Mouse (Mus musculus) heart, adult 11 months (tissue): ENCODE results near the gene Foxn1.

Experiments
- DNase-seq: peaks from one replicate; pipeline ENCODE4 v3.0.0; 2022

The Foxn1 gene

DNA sequence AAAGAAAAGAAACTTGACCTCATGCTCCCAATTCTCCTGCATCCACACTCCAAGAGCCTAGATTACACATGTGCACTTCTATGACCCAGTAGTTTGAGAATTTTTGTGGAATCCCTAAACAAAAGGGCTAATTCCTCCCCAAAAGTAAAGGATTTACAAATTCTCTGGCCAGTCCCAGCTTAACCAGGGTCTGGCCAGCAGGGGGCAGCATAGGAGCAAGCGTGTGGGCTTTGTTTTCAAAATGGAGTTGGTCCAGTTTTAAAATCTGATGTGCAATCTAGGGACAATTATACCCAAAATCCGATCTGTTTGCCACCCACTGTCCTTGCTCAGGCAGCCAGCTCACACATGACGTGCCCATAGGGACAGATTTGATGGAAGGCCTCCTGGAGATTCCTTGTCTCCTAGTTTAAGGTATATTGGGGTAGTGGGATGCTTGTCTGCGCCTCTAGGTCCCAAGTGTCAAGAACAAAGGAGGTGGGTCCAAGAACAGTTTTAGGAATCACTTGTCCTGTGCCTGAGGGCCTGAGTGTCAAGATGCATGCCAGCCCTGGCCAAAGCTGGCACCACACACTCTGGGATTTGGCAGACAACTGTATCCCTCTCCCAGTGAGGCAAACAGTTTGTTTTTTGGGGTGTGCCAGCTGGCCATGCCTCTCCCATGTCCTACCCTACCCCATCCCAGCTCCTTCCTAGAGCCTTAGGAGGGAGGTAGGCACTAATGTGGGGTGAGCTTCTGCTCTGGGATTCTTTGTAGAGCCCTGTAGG is 30.7 kb downstream of the Foxn1 start:
- no peak for DNase-seq

DNA sequence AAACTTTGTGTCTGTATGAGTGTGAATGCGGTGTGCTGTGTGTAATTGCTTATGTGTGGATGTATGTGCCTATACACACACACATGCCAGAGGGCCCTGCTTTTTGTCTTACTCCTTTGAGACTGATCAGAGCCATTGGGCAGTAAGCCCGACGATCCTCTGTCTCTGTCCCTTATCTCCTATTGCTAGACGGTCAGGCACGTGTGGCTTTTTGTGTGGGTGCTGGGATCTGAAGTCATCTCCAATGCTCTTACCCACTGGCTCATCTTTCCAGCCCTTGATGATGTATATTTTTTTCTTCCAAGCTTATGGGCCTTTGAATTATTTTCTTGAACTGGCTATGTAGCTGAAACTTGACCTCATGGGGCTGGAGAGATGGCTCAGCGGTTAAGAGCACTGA is 31.5 kb downstream of the Foxn1 start:
- no peak for DNase-seq

GRCm38 (mm10) chr11:78353081-78353480 is 33.3 kb downstream of the Foxn1 start:
- no peak for DNase-seq

DNA sequence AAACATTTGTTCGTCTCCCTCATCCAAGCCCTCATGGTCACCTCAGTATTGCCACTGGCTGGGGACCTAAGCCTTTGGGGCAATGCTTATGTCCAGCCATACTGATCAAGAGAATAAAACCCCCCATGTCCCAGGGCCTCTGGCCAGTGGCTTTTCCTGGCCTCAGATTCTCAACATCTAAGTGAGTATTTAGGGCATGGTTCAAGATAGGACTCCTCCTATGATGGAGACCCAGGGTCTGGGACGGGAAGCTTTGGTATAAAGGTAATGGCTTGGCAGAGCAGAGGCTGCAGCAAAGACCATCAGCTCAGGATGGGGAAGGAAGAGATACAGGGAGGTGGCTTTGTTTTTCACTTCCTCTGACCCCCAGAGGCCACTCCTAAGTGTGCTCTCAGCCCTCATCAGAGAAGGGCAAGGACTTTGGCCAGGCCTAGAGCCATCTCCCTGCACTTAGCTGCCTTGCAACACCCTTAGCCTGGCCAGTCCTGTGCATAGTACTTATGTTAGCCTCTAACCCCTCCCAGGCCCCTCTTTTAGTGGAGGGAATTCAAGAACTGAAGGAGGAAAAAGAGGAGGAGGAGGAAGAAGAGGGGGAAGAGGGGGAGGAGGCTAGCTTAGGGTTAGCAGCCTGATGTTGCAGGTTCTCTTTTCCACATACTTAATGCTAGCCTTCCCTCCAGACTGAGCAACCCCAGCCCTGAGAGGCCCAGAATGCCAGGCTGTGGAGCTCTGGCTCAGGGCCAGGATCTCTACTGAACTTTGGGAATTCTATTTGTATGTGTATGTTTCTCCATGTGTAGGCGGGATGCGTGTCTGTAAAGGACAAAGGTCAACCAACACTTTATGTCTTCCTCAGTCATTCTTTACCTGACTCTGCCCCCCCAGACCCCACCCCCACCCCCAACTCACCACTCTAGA is 36.7 kb downstream of the Foxn1 start:
- DNase-seq = peak; percentile 94

GRCm38 (mm10) chr11:78348474-78348873 is 37.9 kb downstream of the Foxn1 start:
- peak; percentile 91 for DNase-seq

DNA sequence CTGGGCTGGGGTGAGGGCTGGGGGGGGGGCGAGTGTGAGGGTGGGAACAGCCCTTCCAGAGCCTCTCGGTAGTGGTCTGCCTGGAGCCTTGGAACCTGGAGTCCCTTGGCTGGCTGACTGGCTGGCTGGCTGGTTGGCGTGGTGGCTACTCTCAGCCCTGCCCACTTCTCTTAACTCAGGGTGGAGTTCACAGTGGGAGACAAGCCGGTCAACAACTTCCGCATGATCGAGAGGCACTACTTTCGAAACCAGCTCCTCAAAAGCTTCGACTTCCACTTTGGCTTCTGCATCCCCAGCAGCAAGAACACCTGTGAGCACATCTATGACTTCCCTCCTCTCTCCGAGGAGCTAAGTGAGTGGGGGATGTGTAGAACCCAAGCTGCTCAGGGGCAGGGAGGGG is 38.5 kb downstream of the Foxn1 start:
- DNase-seq = peak; percentile 96

DNA sequence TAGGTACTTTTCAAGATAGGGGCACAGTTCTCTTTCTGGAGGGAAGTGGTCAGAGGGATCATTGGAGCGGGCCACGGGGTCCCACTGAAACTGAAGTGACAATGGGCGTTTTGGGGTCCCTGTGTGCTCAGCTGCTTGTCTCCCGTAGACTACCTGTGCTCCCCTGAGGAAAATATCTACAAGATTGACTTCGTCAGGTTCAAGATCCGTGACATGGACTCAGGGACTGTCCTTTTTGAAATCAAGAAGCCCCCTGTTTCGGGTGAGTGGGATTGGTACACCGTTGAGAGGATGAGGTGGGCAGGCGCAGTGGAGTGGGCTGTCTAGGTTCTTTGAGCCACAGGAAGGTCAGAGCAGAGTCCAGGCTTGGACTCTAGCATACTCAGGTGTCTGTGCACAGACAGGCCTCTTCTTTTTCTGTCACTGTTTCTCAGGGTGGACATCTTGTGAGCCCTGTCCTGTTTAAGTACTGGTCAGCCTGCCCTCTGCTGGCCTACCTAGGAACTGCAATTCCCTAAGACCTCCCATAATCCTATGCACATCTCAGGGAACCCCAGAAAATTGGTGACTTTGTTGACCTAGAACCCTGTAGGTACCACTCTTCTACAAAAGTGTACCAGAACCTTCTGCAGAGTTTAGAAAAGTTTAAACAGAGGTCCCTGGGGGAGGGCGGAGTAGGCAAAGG is 39.1 kb downstream of the Foxn1 start:
- peak; percentile 96 for DNase-seq

DNA sequence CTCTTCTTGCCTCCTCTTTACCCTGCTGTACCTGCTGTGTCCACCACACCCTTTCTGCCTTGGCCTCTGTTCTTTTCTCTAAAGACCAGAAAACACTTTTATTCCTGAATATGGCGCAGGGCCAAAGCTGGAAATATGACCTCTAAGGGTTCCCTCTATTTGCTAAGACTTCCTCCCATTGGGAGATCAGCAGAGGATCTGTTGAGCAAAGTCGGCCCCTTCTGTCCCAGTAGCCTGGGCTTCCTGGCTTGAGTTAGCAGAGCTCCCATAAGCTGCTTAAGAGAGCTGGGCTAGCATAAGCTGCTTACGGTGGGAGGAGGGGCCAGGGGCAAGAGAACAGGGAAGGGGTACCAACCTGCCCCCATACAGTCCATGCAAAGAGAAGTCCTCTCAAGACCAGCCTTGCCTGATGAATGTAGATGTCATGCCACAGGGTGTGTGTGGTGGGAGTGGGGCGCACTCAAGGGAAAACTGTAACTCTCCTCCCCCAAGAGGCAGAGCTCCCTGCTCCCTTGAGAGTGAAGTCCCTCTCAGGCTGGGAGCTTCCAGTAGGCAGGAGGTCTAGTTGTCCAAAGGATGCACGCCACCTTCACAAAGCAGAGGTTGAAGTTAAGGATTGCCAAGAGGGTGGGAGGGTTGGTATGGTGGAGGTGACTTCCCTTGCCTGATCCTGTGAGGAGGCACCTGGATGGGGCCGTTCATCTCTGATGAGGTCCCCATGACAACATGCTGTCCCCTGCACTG is 39.9 kb downstream of the Foxn1 start:
- peak; percentile 93 for DNase-seq

- DNase-seq = peak; percentile 96
These were observed 40.6 kb downstream of the Foxn1 start for GRCm38 (mm10) chr11:78345801-78346200.

- peak; percentile 98 for DNase-seq
These were observed 41.3 kb downstream of the Foxn1 start for GRCm38 (mm10) chr11:78344890-78345715.

DNA sequence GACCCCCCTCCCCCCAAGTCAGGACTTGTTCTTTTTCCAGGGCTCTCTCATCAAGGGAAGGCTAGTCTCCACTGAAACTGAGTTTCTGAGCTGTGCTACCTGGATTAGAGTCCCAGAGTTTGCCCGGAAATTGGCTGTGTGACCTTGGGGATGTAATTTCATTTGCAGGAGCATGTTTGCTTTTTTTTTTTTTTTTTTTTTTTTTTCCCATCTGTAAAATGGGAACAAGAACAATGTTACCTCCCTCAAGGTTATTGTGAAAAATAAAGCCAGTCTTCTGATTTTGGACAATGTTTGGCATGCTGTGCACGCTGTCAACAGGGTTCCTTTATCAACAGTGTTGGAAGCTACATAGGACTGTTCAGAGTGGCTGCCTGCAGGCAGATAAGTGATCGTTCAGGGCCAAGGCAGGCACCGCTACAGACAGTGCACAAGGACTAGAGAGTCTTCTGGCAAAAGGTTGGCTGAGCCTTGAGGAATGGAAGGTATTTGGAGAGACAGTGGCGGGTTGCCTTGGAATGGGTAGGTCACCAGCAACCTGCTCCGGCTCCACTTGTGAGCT is 41.9 kb downstream of the Foxn1 start:
- no peak for DNase-seq

DNA sequence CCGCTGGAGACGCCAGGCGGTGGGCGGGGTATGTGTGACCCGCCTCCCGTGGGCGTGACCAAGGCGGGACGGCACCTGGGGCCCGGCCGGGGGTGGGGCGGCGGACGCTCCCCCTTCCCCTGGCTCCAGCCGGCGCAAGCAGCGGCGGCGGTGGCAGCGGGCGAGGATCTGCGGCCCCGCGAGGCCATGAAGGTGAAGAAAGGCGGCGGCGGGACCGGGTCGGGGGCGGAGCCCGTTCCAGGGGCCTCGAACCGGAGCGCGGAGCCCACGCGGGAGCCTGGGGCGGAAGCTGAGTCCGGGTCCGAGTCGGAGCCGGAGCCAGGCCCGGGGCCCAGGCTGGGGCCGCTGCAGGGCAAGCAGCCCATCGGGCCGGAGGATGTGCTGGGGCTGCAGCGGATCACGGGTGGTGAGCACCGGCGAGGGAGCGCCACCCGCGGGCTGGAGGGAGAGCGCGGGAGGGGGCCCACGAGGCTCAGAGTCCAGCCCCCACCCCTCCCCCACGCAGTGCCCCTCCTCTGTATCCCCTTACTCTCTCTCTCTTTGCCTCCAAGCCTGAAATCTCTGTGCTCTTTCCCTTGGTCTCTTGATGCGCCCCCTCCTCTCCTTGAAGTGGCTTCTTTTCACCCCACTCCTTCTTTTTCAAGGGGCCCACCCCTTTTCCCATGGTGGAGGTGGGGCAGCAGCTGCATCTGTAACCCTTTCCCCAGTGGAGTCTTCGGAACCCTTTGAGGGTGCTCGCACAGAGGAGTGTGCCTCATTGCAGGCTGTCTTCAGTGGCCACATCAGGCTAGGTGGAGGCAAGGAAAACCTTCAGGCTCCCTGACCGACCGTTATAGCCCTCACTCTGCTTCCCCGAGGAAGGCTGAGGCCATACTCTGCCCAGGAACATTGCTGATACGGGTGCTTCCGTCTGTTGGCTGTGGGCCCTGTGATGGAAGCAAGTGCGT is 42.7 kb downstream of the Foxn1 start, which contains the start of gene Unc119:
Gene Unc119, plus strand, starts transcription at position 102 of the 947 bp plus-strand sequence.
- peak; percentile 97 for DNase-seq

DNA sequence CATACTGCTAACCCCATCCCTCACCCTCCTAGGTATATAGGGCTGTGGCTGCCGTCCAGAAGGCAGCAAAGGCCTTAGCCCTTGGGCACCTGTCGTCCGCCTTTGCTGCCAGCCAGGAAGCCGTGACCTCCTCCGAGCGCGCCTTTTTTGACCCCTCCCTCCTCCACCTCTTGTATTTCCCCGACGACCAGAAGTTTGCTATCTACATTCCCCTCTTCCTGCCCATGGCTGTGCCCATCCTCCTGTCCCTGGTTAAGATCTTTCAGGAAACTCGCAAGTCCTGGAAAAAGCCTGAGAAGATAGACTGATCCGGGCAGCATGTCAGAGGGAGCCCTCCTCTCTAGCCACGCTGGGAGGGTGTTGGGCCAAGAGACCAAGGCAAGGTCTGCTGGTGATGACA is 44.7 kb downstream of the Foxn1 start:
- DNase-seq = peak; percentile 89

DNA sequence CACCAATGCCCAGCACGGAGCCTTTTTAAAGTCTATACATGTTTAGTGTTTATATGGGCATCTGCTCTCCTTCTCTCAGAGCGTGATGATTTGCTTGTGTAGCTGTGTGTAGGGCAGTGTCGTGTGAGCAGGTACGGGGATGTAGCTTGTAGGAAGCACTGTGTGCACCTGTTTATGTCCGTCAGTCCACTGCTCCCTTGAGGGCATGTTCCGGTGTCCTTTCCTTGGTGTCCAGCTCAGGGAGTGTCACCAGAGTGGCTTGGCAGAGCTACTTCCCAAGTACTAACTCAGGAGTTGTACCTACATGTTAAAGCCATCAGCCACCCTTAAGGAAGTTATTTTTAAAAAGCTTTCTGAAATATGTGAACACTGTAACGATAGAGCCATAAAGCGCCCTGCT is 49.3 kb downstream of the Foxn1 start:
- no peak for DNase-seq

DNA sequence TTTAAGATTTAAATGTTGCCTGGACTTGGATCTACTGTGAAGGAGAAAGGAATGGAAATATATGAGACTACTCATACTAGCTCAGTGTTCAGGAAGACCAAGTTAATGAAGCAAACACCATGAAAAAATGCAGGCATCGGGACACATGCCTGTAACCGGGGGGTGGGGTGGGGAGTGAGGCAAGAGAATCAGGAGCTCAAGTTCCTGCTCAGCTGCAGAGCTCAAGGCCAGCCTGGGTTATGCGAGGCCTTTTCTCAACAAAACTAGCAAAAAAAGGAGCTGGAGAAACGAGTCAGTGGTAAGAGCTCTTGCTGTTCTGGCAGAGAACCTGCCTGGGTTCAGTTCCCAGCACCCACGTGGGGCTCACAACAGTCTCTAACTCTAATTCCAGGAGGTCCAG is 52.4 kb downstream of the Foxn1 start:
- DNase-seq = no peak

GRCm38 (mm10) chr11:78332676-78333075 is 53.7 kb downstream of the Foxn1 start:
- no peak for DNase-seq

GRCm38 (mm10) chr11:78328512-78329056 is 57.8 kb downstream of the Foxn1 start:
- DNase-seq = no peak

DNA sequence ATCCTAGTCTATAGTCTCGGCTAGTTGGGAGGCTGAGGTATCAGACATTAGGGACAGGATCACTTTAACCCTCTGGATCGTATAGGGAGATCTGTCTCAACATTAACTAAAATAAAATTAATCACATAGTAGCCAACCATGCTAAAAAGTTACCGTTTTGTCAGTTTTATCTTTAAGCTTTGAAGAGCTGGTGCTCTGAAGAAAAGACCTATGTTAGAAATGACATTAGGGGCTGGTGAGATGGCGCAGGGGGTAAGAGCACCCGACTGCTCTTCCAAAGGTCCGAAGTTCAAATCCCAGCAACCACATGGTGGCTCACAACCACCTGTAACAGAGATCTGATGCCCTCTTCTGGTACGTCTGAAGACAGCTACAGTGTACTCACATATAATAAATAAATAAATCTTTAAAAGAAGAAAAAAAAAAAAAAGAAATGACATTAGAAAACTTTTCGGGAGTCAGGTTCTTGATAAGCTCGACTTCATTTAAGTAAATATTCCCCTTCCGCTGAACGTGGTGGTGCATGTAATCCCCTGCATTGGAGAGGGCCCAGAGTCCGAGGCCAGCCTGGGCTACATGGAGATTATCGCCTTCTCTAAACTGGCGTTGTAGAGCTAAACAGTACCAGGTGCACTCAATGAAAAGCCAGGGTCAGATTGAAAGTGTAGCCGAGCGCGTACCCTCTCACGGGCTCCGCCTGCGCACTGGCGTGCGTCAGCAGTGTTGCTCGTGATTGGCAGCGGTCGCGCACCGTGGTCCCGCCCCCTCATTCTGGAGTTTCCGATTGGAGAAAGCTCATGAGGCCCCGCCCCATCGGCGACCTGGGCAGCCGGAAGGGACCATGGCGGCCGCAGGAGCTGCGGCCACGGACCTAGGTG is 58.5 kb downstream of the Foxn1 start, which contains the start of gene Pigs:
Gene Pigs, plus strand, starts transcription at position 782 of the 878 bp plus-strand sequence.
- DNase-seq = peak; percentile 100

- no peak for DNase-seq
These were observed 59.1 kb downstream of the Foxn1 start for GRCm38 (mm10) chr11:78327215-78327614.
